Mouse (Mus musculus): ENCODE data around the gene Rdh14. TPM values are rescaled to one million over a fixed set of nuclear protein-coding genes. Genes with fewer than 3 reads are reported as not detected.

Rdh14 gene
- 27.5 TPM for polyA plus RNA-seq (2015; fragmentation: Illumina TruSeq; extraction: RNeasy Lipid Tissue Mini Kit (QIAGEN cat#74804); ENCODE audit: insufficient read depth, low replicate concordance)

DNA sequence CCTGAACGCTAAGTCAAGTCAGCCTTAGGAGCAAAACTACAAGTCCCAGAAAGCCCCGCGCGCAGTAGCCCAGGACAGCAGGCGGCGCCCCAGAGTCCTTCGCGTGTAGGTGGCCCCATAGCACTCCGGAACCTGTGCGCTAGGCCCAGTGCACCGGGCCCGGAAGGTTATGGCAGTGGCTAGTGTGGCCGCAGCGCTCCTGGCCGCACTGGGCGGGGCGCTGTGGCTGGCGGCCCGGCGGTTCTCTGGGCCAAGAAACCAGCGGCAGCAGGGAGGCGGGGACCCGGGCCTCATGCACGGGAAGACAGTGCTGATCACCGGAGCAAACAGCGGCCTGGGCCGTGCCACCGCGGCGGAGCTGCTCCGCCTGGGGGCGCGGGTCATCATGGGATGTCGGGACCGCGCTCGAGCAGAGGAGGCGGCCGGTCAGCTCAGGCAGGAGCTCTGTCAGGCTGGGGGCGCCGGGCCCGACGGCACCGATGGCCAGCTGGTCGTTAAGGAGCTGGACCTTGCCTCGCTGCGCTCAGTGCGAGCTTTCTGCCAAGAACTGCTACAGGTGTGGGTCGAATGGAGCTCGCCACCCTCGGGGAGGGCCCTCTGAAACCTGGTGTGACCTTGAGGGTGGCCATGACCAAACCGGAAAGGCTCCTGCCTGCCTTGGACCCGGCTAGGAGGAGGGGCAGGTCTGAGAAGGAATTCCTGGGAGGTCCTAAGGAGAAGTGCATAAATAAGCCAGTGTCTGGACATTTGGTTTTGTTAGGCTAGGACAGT is at the start of gene Rdh14:
TSS of gene Rdh14 (plus strand) at position 102 of the 771 bp plus-strand sequence.

GRCm38 (mm10) chr12:10369673-10370072 is 20.9 kb upstream of the Rdh14 start, which contains the start of gene Nt5c1b:
Gene Nt5c1b, plus strand, starts transcription at chr12:10369973.

Other genes with a start within 250 kb of the Rdh14 start
- not detected for gene Nt5c1b, start 20.8 kb upstream of the Rdh14 start, polyA plus RNA-seq (2015; fragmentation: Illumina TruSeq; extraction: RNeasy Lipid Tissue Mini Kit (QIAGEN cat#74804); ENCODE audit: insufficient read depth, low replicate concordance)

Data from spleen, adult 10 weeks (tissue).